Mouse (Mus musculus): ENCODE measurements around the gene Snrpa. TPM values are rescaled to one million over a fixed set of nuclear protein-coding genes. Genes with fewer than 3 reads are reported as not detected.
"Not testable (repeated sequence)": the region's sequence is repeated elsewhere in the genome, so short reads cannot be mapped to it uniquely, and the experiment has no call there.

Snrpa gene
- total RNA-seq (2021): 10 to 100 TPM; 84.8 to 91.0 TPM
- long read RNA-seq, experiment 1, transcript Snrpa-201 (7 exons, 1,365 nt): major isoform, 40 of 80 reads
- long read RNA-seq, experiment 1, transcript Snrpa-202 (7 exons, 1,336 nt): minor isoform, 19 of 80 reads
- long read RNA-seq, experiment 1, transcript Snrpa-206 (6 exons, 1,288 nt): minor isoform, 14 of 80 reads
- long read RNA-seq, experiment 1, partial matches to known transcripts: 6 of 80 reads
- long read RNA-seq, experiment 1, other reads (novel, unspliced or antisense): 1 of 80 reads
- long read RNA-seq, experiment 2, transcript Snrpa-206 (6 exons, 1,288 nt): minor isoform, 22 of 97 reads
- long read RNA-seq, experiment 2, transcript Snrpa-202 (7 exons, 1,336 nt): minor isoform, 24 of 97 reads
- long read RNA-seq, experiment 2, transcript Snrpa-201 (7 exons, 1,365 nt): major isoform, 42 of 97 reads
- long read RNA-seq, experiment 2, partial matches to known transcripts: 7 of 97 reads
- long read RNA-seq, experiment 2, other reads (novel, unspliced or antisense): 2 of 97 reads

DNA sequence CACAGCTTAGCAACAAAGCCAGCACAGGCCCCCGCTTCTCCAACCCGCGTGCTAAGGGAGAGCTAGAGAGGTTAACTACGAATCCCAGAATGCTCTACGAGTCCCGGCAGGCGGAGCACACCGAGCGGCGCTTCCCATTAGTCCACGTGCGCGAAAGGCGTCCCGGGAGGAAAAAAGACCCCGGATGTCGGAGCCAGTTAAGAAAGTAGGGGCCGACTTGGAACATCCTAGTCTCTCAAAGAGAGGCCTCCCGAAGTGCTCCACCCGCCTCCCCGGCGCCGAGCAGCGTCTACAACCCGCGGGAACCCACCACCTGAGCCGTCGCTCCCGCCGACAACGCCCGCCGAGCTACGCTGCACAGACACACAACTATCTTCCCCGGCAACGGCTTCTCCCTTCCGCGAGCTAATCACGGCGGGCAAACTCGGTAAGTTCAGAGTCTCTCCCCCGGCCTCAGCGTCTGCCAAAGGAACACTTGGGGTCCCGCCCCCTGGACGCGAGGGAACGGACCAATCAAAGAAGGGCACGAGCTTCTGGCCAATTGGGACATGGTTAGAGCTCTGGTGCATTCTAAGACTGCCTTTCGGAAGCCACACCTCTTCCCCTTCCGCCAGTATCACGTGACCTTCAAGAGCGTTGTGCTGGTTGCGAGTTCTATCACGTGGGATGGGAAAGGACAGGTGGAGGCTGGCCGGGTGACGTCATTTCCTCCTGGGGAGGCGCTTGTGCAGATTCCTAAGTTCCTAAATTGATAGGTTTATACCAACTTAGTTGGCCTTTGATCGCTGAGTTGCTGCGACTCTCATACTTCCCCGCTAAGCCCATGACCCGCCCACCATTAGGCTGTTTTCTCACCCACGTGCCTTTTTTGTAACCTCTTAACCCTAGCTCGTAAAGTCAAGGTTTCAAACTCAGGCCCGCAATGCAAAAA lies at the start of gene Snrpa, which contains the start of gene BC024978:
Snrpa (minus strand) TSS at position 591 of the 931 bp plus-strand sequence.
BC024978 (plus strand) TSS at position 101 of the 931 bp plus-strand sequence.
- DNase-seq (ENCODE audit: low spot score in 2 of 2): peak; percentile 97 to 99
- Histone ChIP-seq H3K4me3 (peak within 1 kb of the TSS; percentile 56), H3K27ac (peak within 1 kb of the TSS; percentile 96)
- TF ChIP-seq CTCF (conservative IDR thresholded peaks at IDR 0.05): no peak

DNA sequence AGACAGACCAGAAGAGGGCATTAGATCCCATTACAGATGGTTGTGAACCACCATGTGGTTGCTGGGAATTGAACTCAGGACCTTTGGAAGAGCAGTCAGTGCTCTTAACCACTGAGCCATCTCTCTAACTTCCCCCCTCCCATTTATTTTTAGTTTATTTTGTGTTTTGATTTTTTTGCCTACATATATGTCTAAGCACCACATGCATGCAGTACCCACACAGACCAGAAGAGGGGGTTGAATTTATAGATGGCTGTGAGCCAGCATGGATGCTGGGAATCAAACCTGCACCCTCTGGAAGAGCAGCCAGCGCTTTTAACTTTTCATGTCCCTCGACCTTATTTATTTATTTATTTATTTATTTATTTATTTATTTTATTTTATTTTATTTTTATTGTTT lies 48.0 kb upstream of the Snrpa start:
- DNase-seq (ENCODE audit: low spot score in 2 of 2); H3K4me3 ChIP-seq; H3K27ac ChIP-seq: not testable (repeated sequence)
- peak; percentile 70 for TF ChIP-seq CTCF (conservative IDR thresholded peaks at IDR 0.05)

DNA sequence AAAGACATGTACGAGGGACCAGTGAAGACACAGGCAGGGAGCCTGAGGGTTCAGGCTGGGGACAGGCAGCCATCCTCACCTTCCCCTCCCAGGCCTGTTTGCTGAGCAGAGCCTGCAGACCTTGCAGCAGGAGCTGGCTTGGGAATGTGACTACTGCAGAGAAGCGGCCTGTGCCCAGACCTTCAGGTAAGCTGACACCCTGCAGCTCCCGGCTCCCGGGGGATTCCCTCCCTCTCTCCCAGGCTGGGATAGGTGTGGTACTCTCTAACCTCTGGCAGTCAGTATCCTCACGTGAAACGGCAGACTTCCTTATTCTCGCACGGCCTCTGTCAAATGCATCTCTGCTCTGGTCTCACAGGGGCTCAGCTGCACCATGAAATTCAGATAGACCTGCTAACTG lies 47.1 kb upstream of the Snrpa start:
- Histone ChIP-seq H3K4me3 (no peak overlapping the region), H3K27ac (no peak overlapping the region)
- no peak for TF ChIP-seq CTCF (conservative IDR thresholded peaks at IDR 0.05)
- DNase-seq (ENCODE audit: low spot score in 2 of 2): no peak

DNA sequence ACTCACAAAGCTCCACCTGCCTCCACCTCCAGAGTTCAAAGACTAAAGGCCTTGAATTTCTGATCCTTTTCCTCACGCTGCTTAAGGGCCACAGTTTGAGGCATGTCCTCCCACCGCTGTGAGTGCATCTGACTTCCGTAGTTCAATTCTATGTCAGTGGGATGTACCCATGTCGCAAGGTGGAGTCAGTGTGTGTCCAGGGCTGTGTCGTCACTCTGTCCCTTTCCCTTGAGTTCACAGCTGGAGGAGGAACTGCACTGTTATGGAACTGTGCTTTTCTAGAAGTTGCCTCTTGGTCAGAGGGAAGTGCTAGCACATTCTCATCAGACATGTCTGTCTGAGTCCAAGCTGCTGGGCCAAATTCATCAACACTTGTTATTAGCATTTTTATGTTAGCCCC lies 42.5 kb upstream of the Snrpa start:
- Histone ChIP-seq H3K4me3 (no peak overlapping the region), H3K27ac (no peak overlapping the region)
- no peak for TF ChIP-seq CTCF (conservative IDR thresholded peaks at IDR 0.05)
- no peak for DNase-seq (ENCODE audit: low spot score in 2 of 2)

- H3K4me3 ChIP-seq: no peak overlapping the region
- H3K27ac ChIP-seq: no peak overlapping the region
- peak; percentile 33; the same call in 1 of the 2 replicates for TF ChIP-seq CTCF (conservative IDR thresholded peaks at IDR 0.05)
- no peak for DNase-seq (ENCODE audit: low spot score in 2 of 2)
Observed at GRCm38 (mm10) chr7:27237527-27237926, 41.5 kb upstream of the Snrpa start.

- no peak for TF ChIP-seq CTCF (conservative IDR thresholded peaks at IDR 0.05)
- Histone ChIP-seq H3K4me3 (no peak overlapping the region), H3K27ac (no peak overlapping the region)
- DNase-seq (ENCODE audit: low spot score in 2 of 2): no peak
Observed at GRCm38 (mm10) chr7:27235726-27236125, 39.7 kb upstream of the Snrpa start.

GRCm38 (mm10) chr7:27233300-27233699 lies 37.2 kb upstream of the Snrpa start:
- DNase-seq (ENCODE audit: low spot score in 2 of 2): no peak
- H3K27ac ChIP-seq: peak overlapping the region; percentile 90
- no peak for TF ChIP-seq CTCF (conservative IDR thresholded peaks at IDR 0.05)

GRCm38 (mm10) chr7:27232781-27233281 lies 36.8 kb upstream of the Snrpa start, which contains the start of gene Coq8b:
Coq8b (plus strand) TSS chr7:27233023.
- DNase-seq (ENCODE audit: low spot score in 2 of 2): peak; percentile 88 to 95
- Histone ChIP-seq H3K4me3 (peak within 1 kb of the TSS; percentile 72), H3K27ac (peak within 1 kb of the TSS; percentile 90)
- TF ChIP-seq CTCF (conservative IDR thresholded peaks at IDR 0.05): peak; percentile 45

More at GRCm38 (mm10) chr7:27233300-27233699, 37.2 kb upstream of the Snrpa start:
- peak overlapping the region; percentile 72 for H3K4me3 ChIP-seq

GRCm38 (mm10) chr7:27231693-27232331 lies 35.7 kb upstream of the Snrpa start:
- no peak for TF ChIP-seq CTCF (conservative IDR thresholded peaks at IDR 0.05)
- DNase-seq (ENCODE audit: low spot score in 2 of 2): peak; percentile 67 to 85
- no peak overlapping the region for H3K4me3 ChIP-seq
- H3K27ac ChIP-seq: peak overlapping the region; percentile 90

DNA sequence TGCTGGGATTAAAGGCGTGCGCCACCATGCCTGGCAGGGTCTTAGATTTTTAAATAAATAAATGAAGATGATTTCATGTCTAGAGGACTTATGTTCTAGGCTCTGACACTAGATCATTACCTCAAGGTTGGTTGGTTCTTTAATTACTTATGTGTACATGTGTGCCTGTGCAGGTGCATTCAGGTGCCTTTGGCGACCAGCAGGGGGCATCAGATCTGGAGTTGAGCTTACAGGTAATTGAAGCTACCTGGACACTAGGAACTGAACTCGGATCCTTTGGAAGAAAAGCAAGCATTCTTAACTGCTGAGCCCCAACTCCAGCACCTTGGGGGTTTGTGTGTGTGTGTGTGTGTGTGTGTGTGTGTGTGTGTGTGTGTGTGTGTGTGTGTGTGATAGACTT lies 34.7 kb upstream of the Snrpa start:
- Histone ChIP-seq H3K27ac (no peak overlapping the region), H3K4me3 (no peak overlapping the region)
- no peak for DNase-seq (ENCODE audit: low spot score in 2 of 2)
- peak; percentile 48 for TF ChIP-seq CTCF (conservative IDR thresholded peaks at IDR 0.05)

DNA sequence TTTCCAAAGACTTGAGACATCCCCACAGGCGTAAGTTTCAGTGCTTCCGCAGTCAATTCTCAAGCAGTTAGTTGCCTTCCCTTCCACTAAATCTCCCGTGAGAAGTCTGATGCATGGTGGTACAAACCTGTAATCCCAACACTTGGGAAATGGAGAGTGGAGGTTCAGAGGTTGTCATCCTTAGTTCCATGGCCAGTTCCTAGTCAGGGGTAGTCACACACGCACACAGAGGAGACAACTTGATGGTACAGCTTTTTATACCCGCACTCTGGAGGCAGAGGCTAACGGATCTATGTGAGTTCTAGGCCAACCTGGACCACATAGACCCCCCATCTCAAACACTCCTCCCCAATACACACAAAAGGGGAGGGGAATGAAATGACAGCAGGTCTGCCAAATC lies 32.8 kb upstream of the Snrpa start:
- DNase-seq (ENCODE audit: low spot score in 2 of 2): no peak
- no peak for TF ChIP-seq CTCF (conservative IDR thresholded peaks at IDR 0.05)
- Histone ChIP-seq H3K4me3 (peak overlapping the region; percentile 97), H3K27ac (peak overlapping the region; percentile 84)

DNA sequence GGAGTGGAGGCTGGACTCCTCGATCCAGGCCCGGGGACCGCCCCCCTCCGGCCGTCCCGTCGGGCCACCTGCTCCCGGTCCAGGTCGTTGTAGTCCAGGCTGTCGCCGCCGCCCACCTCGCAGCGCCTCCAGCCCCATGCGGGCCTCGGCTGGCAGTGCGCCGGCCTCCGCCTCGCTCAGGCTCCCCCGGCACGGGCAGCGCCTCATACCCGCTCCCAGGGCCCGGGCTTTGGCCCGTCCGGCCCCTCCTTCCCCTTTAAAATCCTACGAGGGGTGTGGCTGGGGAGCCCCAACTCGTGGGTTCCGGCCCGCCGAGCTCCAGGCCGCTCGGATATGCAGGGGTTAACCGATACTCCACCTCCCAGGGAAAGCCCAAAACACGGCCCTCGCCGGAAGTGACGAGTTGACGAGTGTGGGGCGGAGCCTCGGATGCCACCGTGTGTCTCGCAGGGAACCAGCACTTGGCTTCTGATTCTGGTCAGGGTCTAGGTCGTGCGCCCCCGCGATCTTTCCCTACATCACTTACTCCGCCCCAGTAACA lies 32.3 kb upstream of the Snrpa start, which contains the start of gene Itpkc:
Itpkc (minus strand) TSS at position 381 of the 541 bp plus-strand sequence.
- peak; percentile 92 for DNase-seq (ENCODE audit: low spot score in 2 of 2)
- peak within 1 kb of the TSS; percentile 97 for H3K4me3 ChIP-seq
- H3K27ac ChIP-seq: peak within 1 kb of the TSS; percentile 84
- TF ChIP-seq CTCF (conservative IDR thresholded peaks at IDR 0.05): no peak; the same call in 1 of the 2 replicates
